Mouse (Mus musculus) limb, embryonic 14.5 days (tissue): ENCODE measurements around the gene Fhit. TPM values are rescaled to one million over a fixed set of nuclear protein-coding genes. Genes with fewer than 3 reads are reported as not detected.

Source experiments
- ATAC-seq: fragments of 200-750 bp; cut with Nextera tagmentation; 2 replicates; pipeline ENCODE4 v1.8.0; 2017; ENCODE audit warnings: low read depth, moderate number of reproducible peaks, moderate TSS enrichment; ENCODE audit not compliant: low FRiP score
- DNase-seq: peaks from one replicate; pipeline ENCODE4 v3.0.0-alpha.2; 2015; ENCODE audit warnings: low spot score
- H3K27ac ChIP-seq: fragments of 300-500 bp; sonication (generic); replicated peaks from 2 replicates; pipeline ENCODE4 v1.5.1; 2014; ENCODE audit warnings: low read depth, mild to moderate bottlenecking, low read length, moderate library complexity, mixed read lengths
- H3K27me3 ChIP-seq: fragments of 300-500 bp; sonication (generic); 2 replicates; pipeline ENCODE4 v1.6.1; 2014; ENCODE audit warnings: low read length, mixed read lengths; ENCODE audit not compliant: control insufficient read depth, insufficient read depth
- H3K36me3 ChIP-seq: fragments of 300-500 bp; sonication (generic); 2 replicates; pipeline ENCODE4 v1.6.1; 2014; ENCODE audit warnings: mild to moderate bottlenecking, low read length, moderate library complexity, mixed read lengths; ENCODE audit not compliant: control insufficient read depth, insufficient read depth
- H3K4me1 ChIP-seq: fragments of 300-500 bp; sonication (generic); 2 replicates; pipeline ENCODE4 v1.6.1; 2014; ENCODE audit warnings: antibody characterized with exemption, low read length, mixed read lengths; ENCODE audit not compliant: control insufficient read depth, insufficient read depth
- H3K4me2 ChIP-seq: fragments of 300-500 bp; sonication (generic); replicated peaks from 2 replicates; pipeline ENCODE4 v1.6.1; 2014; ENCODE audit warnings: low read depth, mild to moderate bottlenecking, low read length, moderate library complexity; ENCODE audit not compliant: severe bottlenecking
- H3K4me3 ChIP-seq: fragments of 300-500 bp; sonication (generic); replicated peaks from 2 replicates; pipeline ENCODE4 v1.5.1; 2014; ENCODE audit warnings: low read length
- H3K9ac ChIP-seq: fragments of 300-500 bp; sonication (generic); 2 replicates; pipeline ENCODE4 v1.6.1; 2014; ENCODE audit warnings: mild to moderate bottlenecking, low read depth, low read length, moderate library complexity; ENCODE audit not compliant: severe bottlenecking
- H3K9me3 ChIP-seq: fragments of 300-500 bp; sonication (generic); 2 replicates; pipeline ENCODE4 v1.6.1; 2016; ENCODE audit warnings: low read length; ENCODE audit not compliant: control insufficient read depth
- POLR2A ChIP-seq: fragments of 200-500 bp; IDR thresholded peaks from 2 replicates; pipeline ENCODE4 v1.8.0; 2012; ENCODE audit warnings: inconsistent platforms, mild to moderate bottlenecking, moderate library complexity, borderline replicate concordance; ENCODE audit not compliant: insufficient read depth, insufficient read length; ENCODE audit errors: extremely low read depth
- WGBS: fragments of 180-500 bp; shearing (Covaris S2); extraction: QIAGEN DNeasy Blood & Tissue Kit; methylation state at CpG from one replicate; pipeline ENCODE4 v1.1.7; 2014; 5-methylcytosine and 5-hydroxymethylcytosine counted together
- polyA plus RNA-seq, 2 experiments: library from polyadenylated mRNA; depleted of rRNA in 1 of 2; stranded (reverse) in 1 of 2; unstranded in 1 of 2; fragments of >200 nt; fragmentation: Nextera tagmentation in 1 of 2; extraction: Ambion mirVana in 1 of 2; gene quantifications; 2 replicates each; pipeline versions ENCODE4 v1.2.1 to v1.2.3; 2012 to 2014

Fhit gene
- polyA plus RNA-seq, 2 experiments, result 3.5 to 7.6 TPM

- DNase-seq (no peak), ATAC-seq (no peak)
- 35% methylated on average over 3 of the region's 3 CpGs for WGBS
- Histone ChIP-seq H3K4me1 (no peaks in the 10 kb centered on the region), H3K27me3 (no peaks in the 10 kb centered on the region), H3K27ac (no peak overlapping the region), H3K9me3 (no peaks in the 10 kb centered on the region), H3K4me3 (no peak overlapping the region), H3K4me2 (no peak overlapping the region), H3K9ac (no peak overlapping the region), H3K36me3 (no peaks in the 10 kb centered on the region)
- no peak for TF ChIP-seq POLR2A
Observed at GRCm38 (mm10) chr14:10035682-10036081, 1126.2 kb downstream of the Fhit start.

- no peak overlapping the region for H3K27ac ChIP-seq
- 61% methylated on average over 2 of the region's 2 CpGs for WGBS
Observed at GRCm38 (mm10) chr14:10035270-10035669, 1126.6 kb downstream of the Fhit start.

GRCm38 (mm10) chr14:10023382-10023781 lies 1138.5 kb downstream of the Fhit start:
- 78% methylated on average over 2 of the region's 2 CpGs for WGBS
- H3K27me3 ChIP-seq, result no peaks in the 10 kb centered on the region
- no peak for TF ChIP-seq POLR2A
- H3K9ac ChIP-seq, result no peak overlapping the region
- no peaks in the 10 kb centered on the region for H3K4me1 ChIP-seq
- no peak overlapping the region for H3K4me2 ChIP-seq
- no peaks in the 10 kb centered on the region for H3K36me3 ChIP-seq
- no peak for DNase-seq
- H3K9me3 ChIP-seq, result no peaks in the 10 kb centered on the region
- no peak for ATAC-seq
- no peak overlapping the region for H3K27ac ChIP-seq
- no peak overlapping the region for H3K4me3 ChIP-seq

More at GRCm38 (mm10) chr14:10035270-10035669, 1126.6 kb downstream of the Fhit start:
- Histone ChIP-seq H3K9ac (no peak overlapping the region), H3K4me2 (no peak overlapping the region), H3K27me3 (no peaks in the 10 kb centered on the region), H3K4me3 (no peak overlapping the region), H3K9me3 (no peaks in the 10 kb centered on the region), H3K36me3 (no peaks in the 10 kb centered on the region), H3K4me1 (no peaks in the 10 kb centered on the region)
- DNase-seq, result no peak
- no peak for TF ChIP-seq POLR2A
- ATAC-seq, result no peak

DNA sequence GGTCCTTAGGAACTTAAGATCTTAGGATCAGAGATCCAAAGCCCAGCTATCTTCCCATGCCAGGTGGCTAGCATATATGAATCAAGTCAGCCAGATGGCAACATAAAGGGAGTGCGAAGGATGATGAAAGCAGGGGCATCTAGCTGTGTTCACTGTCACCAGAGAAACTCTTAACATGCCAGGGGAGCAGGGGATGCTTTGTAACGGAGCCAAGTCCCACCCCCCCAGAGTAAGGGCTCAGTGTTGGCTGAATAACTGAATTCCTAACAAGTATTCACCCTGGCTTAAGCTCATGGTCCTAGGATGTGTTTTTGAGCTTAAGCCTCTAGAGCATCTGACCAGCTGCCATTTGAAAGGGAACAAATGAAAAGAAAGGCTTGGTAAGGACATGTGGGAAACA lies 1139.5 kb downstream of the Fhit start:
- 74% methylated on average over 2 of the region's 2 CpGs for WGBS

DNA sequence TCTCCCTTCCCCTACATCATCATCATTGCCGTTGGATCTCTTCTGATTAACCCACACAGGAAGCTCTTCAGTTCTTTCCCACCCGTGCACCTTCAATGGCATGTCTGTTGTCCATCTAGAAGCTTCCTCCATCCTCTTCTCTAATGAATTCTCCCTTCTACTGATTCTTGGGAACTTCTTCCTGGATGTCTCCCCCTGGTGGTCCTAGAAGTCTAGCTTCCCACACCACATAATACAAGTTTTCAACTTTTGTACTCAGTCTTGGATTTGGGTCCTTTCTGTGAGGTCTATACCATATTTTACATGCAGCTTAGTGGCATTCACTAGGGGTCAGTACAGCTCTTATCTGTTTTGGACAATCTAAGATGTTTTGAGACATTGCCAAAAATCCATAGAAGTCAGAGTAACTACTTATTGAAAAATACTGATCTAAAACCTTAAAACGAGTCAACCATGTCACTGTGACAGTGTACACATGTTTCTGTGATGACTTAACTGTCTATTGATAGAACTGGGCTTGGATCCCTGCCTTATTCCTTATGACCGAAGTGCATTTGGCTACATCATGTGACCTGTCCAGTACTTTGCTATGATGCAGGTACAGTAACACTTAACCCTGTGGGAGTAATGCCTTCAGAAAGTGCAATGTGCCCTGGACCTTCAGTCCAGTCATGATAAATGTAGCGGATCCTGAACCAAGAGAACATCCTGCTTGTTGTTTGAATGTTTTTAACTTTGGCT lies 1141.3 kb downstream of the Fhit start:
- 86% methylated on average over 5 of the region's 5 CpGs for WGBS
- H3K4me2 ChIP-seq, result no peak overlapping the region
- TF ChIP-seq POLR2A, result no peak
- H3K27me3 ChIP-seq, result no peaks in the 10 kb centered on the region
- no peak overlapping the region for H3K27ac ChIP-seq
- no peaks in the 10 kb centered on the region for H3K4me1 ChIP-seq
- H3K36me3 ChIP-seq, result no peaks in the 10 kb centered on the region
- DNase-seq (no peak), ATAC-seq (no peak)
- H3K4me3 ChIP-seq, result no peak overlapping the region
- H3K9me3 ChIP-seq, result no peaks in the 10 kb centered on the region
- no peak overlapping the region for H3K9ac ChIP-seq

More for the DNA sequence above, 1139.5 kb downstream of the Fhit start:
- ATAC-seq (no peak), DNase-seq (no peak)
- Histone ChIP-seq H3K4me1 (no peaks in the 10 kb centered on the region), H3K27me3 (no peaks in the 10 kb centered on the region), H3K4me2 (no peak overlapping the region), H3K27ac (no peak overlapping the region), H3K9ac (no peak overlapping the region), H3K36me3 (no peaks in the 10 kb centered on the region), H3K9me3 (no peaks in the 10 kb centered on the region), H3K4me3 (no peak overlapping the region)
- TF ChIP-seq POLR2A, result no peak
